Mouse (Mus musculus): ENCODE data around the gene Treml1. TPM values are rescaled to one million over a fixed set of nuclear protein-coding genes. Genes with fewer than 3 reads are reported as not detected.

Treml1 gene
- polyA plus RNA-seq, 1 experiment from 2014 or later = 2.9 TPM

GRCm38 (mm10) chr17:48363421-48363965 is 3.8 kb downstream of the Treml1 start:
- Histone ChIP-seq H3K9ac (ENCODE audit: low read length) (no peak overlapping the region), H3K36me3 (ENCODE audit: control insufficient read depth, insufficient read depth, low read length) (no peaks in the 10 kb centered on the region), H3K4me1 (ENCODE audit: control insufficient read depth, insufficient read depth, low read length) (no peaks in the 10 kb centered on the region), H3K4me3 (ENCODE audit: low read depth, low read length) (no peak overlapping the region), H3K27me3 (ENCODE audit: control insufficient read depth, insufficient read depth, low read length) (no peaks in the 10 kb centered on the region), H3K4me2 (no peak overlapping the region), H3K9me3 (ENCODE audit: control insufficient read depth, low read length) (no peaks in the 10 kb centered on the region), H3K27ac (ENCODE audit: low read depth, low read length) (no peak overlapping the region)
- no peak for ATAC-seq (ENCODE audit: low FRiP score)
- DNase-seq (ENCODE audit: low spot score, missing footprints) = no peak
- WGBS = 81% methylated on average over 6 of the region's 6 CpGs

- Histone ChIP-seq H3K27me3 (ENCODE audit: control insufficient read depth, insufficient read depth, low read length) (no peaks in the 10 kb centered on the region), H3K36me3 (ENCODE audit: control insufficient read depth, insufficient read depth, low read length) (no peaks in the 10 kb centered on the region)
These were observed 5.9 kb downstream of the Treml1 start for GRCm38 (mm10) chr17:48365511-48366155.

GRCm38 (mm10) chr17:48366806-48367205 is 7.1 kb downstream of the Treml1 start:
- DNase-seq (ENCODE audit: low spot score, missing footprints) = no peak
- Histone ChIP-seq H3K4me2 (no peak overlapping the region), H3K27me3 (ENCODE audit: control insufficient read depth, insufficient read depth, low read length) (no peaks in the 10 kb centered on the region), H3K4me1 (ENCODE audit: control insufficient read depth, insufficient read depth, low read length) (no peaks in the 10 kb centered on the region), H3K4me3 (ENCODE audit: low read depth, low read length) (no peak overlapping the region), H3K27ac (ENCODE audit: low read depth, low read length) (no peak overlapping the region), H3K9me3 (ENCODE audit: control insufficient read depth, low read length) (no peaks in the 10 kb centered on the region), H3K36me3 (ENCODE audit: control insufficient read depth, insufficient read depth, low read length) (no peaks in the 10 kb centered on the region), H3K9ac (ENCODE audit: low read length) (no peak overlapping the region)
- no peak for ATAC-seq (ENCODE audit: low FRiP score)
- 89% methylated on average over 5 of the region's 5 CpGs for WGBS

More at GRCm38 (mm10) chr17:48365511-48366155, 5.9 kb downstream of the Treml1 start:
- Histone ChIP-seq H3K4me3 (ENCODE audit: low read depth, low read length) (no peak overlapping the region), H3K9ac (ENCODE audit: low read length) (no peak overlapping the region), H3K27ac (ENCODE audit: low read depth, low read length) (no peak overlapping the region), H3K4me2 (no peak overlapping the region), H3K9me3 (ENCODE audit: control insufficient read depth, low read length) (no peaks in the 10 kb centered on the region), H3K4me1 (ENCODE audit: control insufficient read depth, insufficient read depth, low read length) (no peaks in the 10 kb centered on the region)
- ATAC-seq (ENCODE audit: low FRiP score) = no peak
- WGBS = 74% methylated on average over 9 of the region's 9 CpGs
- DNase-seq (ENCODE audit: low spot score, missing footprints) = no peak

GRCm38 (mm10) chr17:48371621-48372020 is 11.9 kb downstream of the Treml1 start:
- Histone ChIP-seq H3K27ac (ENCODE audit: low read depth, low read length) (no peak overlapping the region), H3K4me3 (ENCODE audit: low read depth, low read length) (no peak overlapping the region), H3K27me3 (ENCODE audit: control insufficient read depth, insufficient read depth, low read length) (no peaks in the 10 kb centered on the region), H3K36me3 (ENCODE audit: control insufficient read depth, insufficient read depth, low read length) (no peaks in the 10 kb centered on the region), H3K9ac (ENCODE audit: low read length) (no peak overlapping the region), H3K4me1 (ENCODE audit: control insufficient read depth, insufficient read depth, low read length) (no peaks in the 10 kb centered on the region), H3K4me2 (no peak overlapping the region), H3K9me3 (ENCODE audit: control insufficient read depth, low read length) (no peaks in the 10 kb centered on the region)
- ATAC-seq (ENCODE audit: low FRiP score) = no peak
- DNase-seq (ENCODE audit: low spot score, missing footprints) = no peak

GRCm38 (mm10) chr17:48372987-48373386 is 13.3 kb downstream of the Treml1 start:
- no peaks in the 10 kb centered on the region for H3K36me3 ChIP-seq (ENCODE audit: control insufficient read depth, insufficient read depth, low read length)
- WGBS = 85% methylated on average over 8 of the region's 8 CpGs
- no peaks in the 10 kb centered on the region for H3K4me1 ChIP-seq (ENCODE audit: control insufficient read depth, insufficient read depth, low read length)
- no peaks in the 10 kb centered on the region for H3K27me3 ChIP-seq (ENCODE audit: control insufficient read depth, insufficient read depth, low read length)
- no peak overlapping the region for H3K4me2 ChIP-seq
- H3K9me3 ChIP-seq (ENCODE audit: control insufficient read depth, low read length) = no peaks in the 10 kb centered on the region
- H3K27ac ChIP-seq (ENCODE audit: low read depth, low read length) = no peak overlapping the region
- no peak overlapping the region for H3K9ac ChIP-seq (ENCODE audit: low read length)
- DNase-seq (ENCODE audit: low spot score, missing footprints) (no peak), ATAC-seq (ENCODE audit: low FRiP score) (no peak)
- H3K4me3 ChIP-seq (ENCODE audit: low read depth, low read length) = no peak overlapping the region

- no peaks in the 10 kb centered on the region for H3K9me3 ChIP-seq (ENCODE audit: control insufficient read depth, low read length)
- 89% methylated on average over 1 of the region's 1 CpGs for WGBS
- H3K27ac ChIP-seq (ENCODE audit: low read depth, low read length) = no peak overlapping the region
- DNase-seq (ENCODE audit: low spot score, missing footprints) (no peak), ATAC-seq (ENCODE audit: low FRiP score) (no peak)
- no peaks in the 10 kb centered on the region for H3K27me3 ChIP-seq (ENCODE audit: control insufficient read depth, insufficient read depth, low read length)
- no peaks in the 10 kb centered on the region for H3K36me3 ChIP-seq (ENCODE audit: control insufficient read depth, insufficient read depth, low read length)
- H3K4me3 ChIP-seq (ENCODE audit: low read depth, low read length) = no peak overlapping the region
- H3K4me2 ChIP-seq = no peak overlapping the region
- no peaks in the 10 kb centered on the region for H3K4me1 ChIP-seq (ENCODE audit: control insufficient read depth, insufficient read depth, low read length)
- H3K9ac ChIP-seq (ENCODE audit: low read length) = no peak overlapping the region
These were observed 16.4 kb downstream of the Treml1 start for GRCm38 (mm10) chr17:48376102-48376501.

GRCm38 (mm10) chr17:48379050-48379449 is 19.3 kb downstream of the Treml1 start:
- Histone ChIP-seq H3K36me3 (ENCODE audit: control insufficient read depth, insufficient read depth, low read length) (no peaks in the 10 kb centered on the region), H3K4me3 (ENCODE audit: low read depth, low read length) (no peak overlapping the region), H3K4me1 (ENCODE audit: control insufficient read depth, insufficient read depth, low read length) (no peaks in the 10 kb centered on the region), H3K27me3 (ENCODE audit: control insufficient read depth, insufficient read depth, low read length) (no peaks in the 10 kb centered on the region), H3K27ac (ENCODE audit: low read depth, low read length) (no peak overlapping the region), H3K9me3 (ENCODE audit: control insufficient read depth, low read length) (no peaks in the 10 kb centered on the region), H3K4me2 (no peak overlapping the region), H3K9ac (ENCODE audit: low read length) (no peak overlapping the region)
- ATAC-seq (ENCODE audit: low FRiP score) (no peak), DNase-seq (ENCODE audit: low spot score, missing footprints) (no peak)

GRCm38 (mm10) chr17:48385786-48386461 is 26.2 kb downstream of the Treml1 start:
- Histone ChIP-seq H3K9me3 (ENCODE audit: control insufficient read depth, low read length) (no peaks in the 10 kb centered on the region), H3K36me3 (ENCODE audit: control insufficient read depth, insufficient read depth, low read length) (peaks cover 17% of the 10 kb centered on the region; the same call in 1 of the 2 replicates), H3K4me1 (ENCODE audit: control insufficient read depth, insufficient read depth, low read length) (no peaks in the 10 kb centered on the region), H3K4me2 (no peak overlapping the region), H3K9ac (ENCODE audit: low read length) (no peak overlapping the region), H3K27me3 (ENCODE audit: control insufficient read depth, insufficient read depth, low read length) (no peaks in the 10 kb centered on the region), H3K27ac (ENCODE audit: low read depth, low read length) (no peak overlapping the region), H3K4me3 (ENCODE audit: low read depth, low read length) (no peak overlapping the region)
- 79% methylated on average over 2 of the region's 2 CpGs for WGBS
- DNase-seq (ENCODE audit: low spot score, missing footprints) (no peak), ATAC-seq (ENCODE audit: low FRiP score) (no peak)

GRCm38 (mm10) chr17:48388666-48389065 is 28.9 kb downstream of the Treml1 start:
- Histone ChIP-seq H3K27ac (ENCODE audit: low read depth, low read length) (no peak overlapping the region), H3K36me3 (ENCODE audit: control insufficient read depth, insufficient read depth, low read length) (peaks cover 28% of the 10 kb centered on the region; the same call in 1 of the 2 replicates), H3K9me3 (ENCODE audit: control insufficient read depth, low read length) (no peaks in the 10 kb centered on the region), H3K4me2 (no peak overlapping the region), H3K9ac (ENCODE audit: low read length) (no peak overlapping the region), H3K27me3 (ENCODE audit: control insufficient read depth, insufficient read depth, low read length) (no peaks in the 10 kb centered on the region), H3K4me3 (ENCODE audit: low read depth, low read length) (no peak overlapping the region), H3K4me1 (ENCODE audit: control insufficient read depth, insufficient read depth, low read length) (no peaks in the 10 kb centered on the region)
- ATAC-seq (ENCODE audit: low FRiP score) (no peak), DNase-seq (ENCODE audit: low spot score, missing footprints) (no peak)
- WGBS = 87% methylated on average over 2 of the region's 2 CpGs
